Mouse (Mus musculus) neural tube, embryonic 14.5 days (tissue): Measurements from ENCODE around the gene Nt5dc2. TPM values are rescaled to one million over a fixed set of nuclear protein-coding genes. Genes with fewer than 3 reads are reported as not detected.
A peak's percentile ranks its signal among the peaks of the same experiment; 100 is the strongest.

ENCODE experiments used
- ATAC-seq: fragments of 200-750 bp; cut with Nextera tagmentation; 2 replicates; pipeline ENCODE4 v1.8.0; 2017; ENCODE audit warnings: low read depth, mild to moderate bottlenecking, moderate TSS enrichment, moderate library complexity
- H3K27ac ChIP-seq: fragments of 300-500 bp; sonication (generic); 2 replicates; pipeline ENCODE4 v1.5.1; 2014; ENCODE audit warnings: low read depth, mild to moderate bottlenecking, control low read depth, low read length, moderate library complexity, mixed read lengths
- H3K27me3 ChIP-seq: fragments of 300-500 bp; sonication (generic); 2 replicates; pipeline ENCODE4 v1.6.1; 2014; ENCODE audit warnings: low read length; ENCODE audit not compliant: control insufficient read depth, insufficient read depth
- H3K36me3 ChIP-seq: fragments of 300-500 bp; sonication (generic); 2 replicates; pipeline ENCODE4 v1.6.1; 2014; ENCODE audit warnings: low read length, mixed read lengths; ENCODE audit not compliant: control insufficient read depth, insufficient read depth
- H3K4me1 ChIP-seq: fragments of 300-500 bp; sonication (generic); 2 replicates; pipeline ENCODE4 v1.6.1; 2014; ENCODE audit warnings: low read length; ENCODE audit not compliant: control insufficient read depth, insufficient read depth
- H3K4me2 ChIP-seq: fragments of 300-500 bp; sonication (generic); 2 replicates; pipeline ENCODE4 v1.6.1; 2014; ENCODE audit warnings: mild to moderate bottlenecking, low read depth, low read length, control low read depth
- H3K4me3 ChIP-seq: fragments of 300-500 bp; sonication (generic); 2 replicates; pipeline ENCODE4 v1.5.1; 2014; ENCODE audit warnings: low read depth, low read length, control low read depth, mixed read lengths
- H3K9ac ChIP-seq: fragments of 300-500 bp; sonication (generic); replicated peaks from 2 replicates; pipeline ENCODE4 v1.6.1; 2014; ENCODE audit warnings: low read depth, mild to moderate bottlenecking, control low read depth, low read length, mixed read lengths
- H3K9me3 ChIP-seq: fragments of 300-500 bp; sonication (generic); 2 replicates; pipeline ENCODE4 v1.6.1; 2016; ENCODE audit warnings: low read length; ENCODE audit not compliant: control insufficient read depth
- WGBS: fragments of 180-500 bp; shearing (Covaris S2); extraction: QIAGEN DNeasy Blood & Tissue Kit; methylation state at CpG from one replicate; pipeline ENCODE4 v1.1.7; 2014; 5-methylcytosine and 5-hydroxymethylcytosine counted together
- polyA plus RNA-seq: library from polyadenylated mRNA; unstranded; fragments of >200 nt; fragmentation: Nextera tagmentation; extraction: Ambion mirVana; gene quantifications from 2 replicates; pipeline ENCODE4 v1.2.1, GENCODE M21; 2014

Nt5dc2 gene
- polyA plus RNA-seq, result 219 and 241 TPM in 2 replicates

- peak within 1 kb of the TSS; percentile 78 for H3K4me3 ChIP-seq
- peaks cover 23% of the 10 kb centered on the region for H3K4me1 ChIP-seq
- 4% methylated on average over 50 of the region's 63 CpGs for WGBS
- H3K9ac ChIP-seq, result peak within 1 kb of the TSS; percentile 80
- H3K27me3 ChIP-seq, result no peaks in the 10 kb centered on the region
- H3K9me3 ChIP-seq, result no peaks in the 10 kb centered on the region
- H3K4me2 ChIP-seq, result peak within 1 kb of the TSS; percentile 62
- peak within 1 kb of the TSS; percentile 87 for H3K27ac ChIP-seq
- ATAC-seq, result peak; percentile 74
- no peaks in the 10 kb centered on the region; the same call in 1 of the 2 replicates for H3K36me3 ChIP-seq
Measured at GRCm38 (mm10) chr14:31130236-31131220, at the start of gene Nt5dc2. Gene Nt5dc2 (plus strand): TSS chr14:31131053.

GRCm38 (mm10) chr14:31081147-31081546 is 49.7 kb upstream of the Nt5dc2 start:
- H3K4me3 ChIP-seq, result no peak overlapping the region
- no peaks in the 10 kb centered on the region for H3K4me1 ChIP-seq
- H3K36me3 ChIP-seq, result peaks cover 21% of the 10 kb centered on the region
- ATAC-seq, result no peak
- no peaks in the 10 kb centered on the region for H3K27me3 ChIP-seq
- no peak overlapping the region for H3K27ac ChIP-seq
- H3K9ac ChIP-seq, result no peak overlapping the region
- no peaks in the 10 kb centered on the region for H3K9me3 ChIP-seq
- no peak overlapping the region for H3K4me2 ChIP-seq

- H3K9me3 ChIP-seq, result no peaks in the 10 kb centered on the region
- no peak for ATAC-seq
- no peaks in the 10 kb centered on the region for H3K27me3 ChIP-seq
- H3K4me2 ChIP-seq, result no peak overlapping the region
- H3K27ac ChIP-seq, result no peak overlapping the region
- 94% methylated on average over 6 of the region's 6 CpGs for WGBS
- peaks cover 57% of the 10 kb centered on the region for H3K36me3 ChIP-seq
- no peak overlapping the region for H3K9ac ChIP-seq
- H3K4me1 ChIP-seq, result no peaks in the 10 kb centered on the region
- no peak overlapping the region for H3K4me3 ChIP-seq
Measured at GRCm38 (mm10) chr14:31087433-31087832, 43.4 kb upstream of the Nt5dc2 start.

GRCm38 (mm10) chr14:31088515-31088914 is 42.3 kb upstream of the Nt5dc2 start:
- H3K9me3 ChIP-seq, result no peaks in the 10 kb centered on the region
- no peak overlapping the region for H3K4me3 ChIP-seq
- no peak overlapping the region for H3K27ac ChIP-seq
- WGBS, result 100% methylated on average over 2 of the region's 2 CpGs
- no peak for ATAC-seq
- H3K36me3 ChIP-seq, result peaks cover 51% of the 10 kb centered on the region
- no peak overlapping the region for H3K4me2 ChIP-seq
- no peak overlapping the region for H3K9ac ChIP-seq
- no peaks in the 10 kb centered on the region for H3K4me1 ChIP-seq
- no peaks in the 10 kb centered on the region for H3K27me3 ChIP-seq

- Histone ChIP-seq H3K4me3 (no peak overlapping the region), H3K27me3 (no peaks in the 10 kb centered on the region), H3K4me2 (no peak overlapping the region), H3K9me3 (no peaks in the 10 kb centered on the region), H3K4me1 (no peaks in the 10 kb centered on the region), H3K27ac (no peak overlapping the region), H3K9ac (no peak overlapping the region), H3K36me3 (peaks cover 50% of the 10 kb centered on the region)
- WGBS, result 94% methylated on average over 1 of the region's 1 CpGs
- no peak for ATAC-seq
Measured at GRCm38 (mm10) chr14:31089918-31090317, 40.9 kb upstream of the Nt5dc2 start.

GRCm38 (mm10) chr14:31105156-31105555 is 25.7 kb upstream of the Nt5dc2 start:
- no peaks in the 10 kb centered on the region for H3K27me3 ChIP-seq
- H3K9ac ChIP-seq, result no peak overlapping the region
- 96% methylated on average over 2 of the region's 2 CpGs for WGBS
- ATAC-seq, result no peak
- H3K27ac ChIP-seq, result no peak overlapping the region
- no peaks in the 10 kb centered on the region for H3K4me1 ChIP-seq
- no peak overlapping the region for H3K4me2 ChIP-seq
- H3K9me3 ChIP-seq, result no peaks in the 10 kb centered on the region
- H3K4me3 ChIP-seq, result no peak overlapping the region
- peaks cover 37% of the 10 kb centered on the region for H3K36me3 ChIP-seq

- H3K27ac ChIP-seq, result no peak overlapping the region
- 86% methylated on average over 3 of the region's 3 CpGs for WGBS
- peaks cover 36% of the 10 kb centered on the region for H3K36me3 ChIP-seq
Measured at GRCm38 (mm10) chr14:31110613-31111012, 20.2 kb upstream of the Nt5dc2 start.

GRCm38 (mm10) chr14:31112187-31112586 is 18.7 kb upstream of the Nt5dc2 start:
- Histone ChIP-seq H3K27me3 (no peaks in the 10 kb centered on the region), H3K4me2 (no peak overlapping the region), H3K36me3 (peaks cover 39% of the 10 kb centered on the region), H3K9me3 (no peaks in the 10 kb centered on the region), H3K4me1 (no peaks in the 10 kb centered on the region), H3K27ac (no peak overlapping the region), H3K4me3 (no peak overlapping the region), H3K9ac (no peak overlapping the region)
- 91% methylated on average over 5 of the region's 5 CpGs for WGBS
- no peak for ATAC-seq

More at GRCm38 (mm10) chr14:31110613-31111012, 20.2 kb upstream of the Nt5dc2 start:
- no peaks in the 10 kb centered on the region for H3K27me3 ChIP-seq
- no peak overlapping the region for H3K4me2 ChIP-seq
- no peaks in the 10 kb centered on the region for H3K9me3 ChIP-seq
- no peak overlapping the region for H3K4me3 ChIP-seq
- H3K4me1 ChIP-seq, result no peaks in the 10 kb centered on the region
- ATAC-seq, result no peak
- no peak overlapping the region for H3K9ac ChIP-seq

- H3K4me1 ChIP-seq, result no peaks in the 10 kb centered on the region
- no peak overlapping the region for H3K27ac ChIP-seq
- WGBS, result 89% methylated on average over 3 of the region's 3 CpGs
- H3K4me3 ChIP-seq, result no peak overlapping the region
- H3K4me2 ChIP-seq, result no peak overlapping the region
- no peak for ATAC-seq
- H3K9me3 ChIP-seq, result no peaks in the 10 kb centered on the region
- no peak overlapping the region for H3K9ac ChIP-seq
- H3K36me3 ChIP-seq, result peaks cover 44% of the 10 kb centered on the region
- no peaks in the 10 kb centered on the region for H3K27me3 ChIP-seq
Measured at GRCm38 (mm10) chr14:31114011-31114410, 16.8 kb upstream of the Nt5dc2 start.
